9 mouse cellular contexts compared by ENCODE assay signal in the genomic region with DNA sequence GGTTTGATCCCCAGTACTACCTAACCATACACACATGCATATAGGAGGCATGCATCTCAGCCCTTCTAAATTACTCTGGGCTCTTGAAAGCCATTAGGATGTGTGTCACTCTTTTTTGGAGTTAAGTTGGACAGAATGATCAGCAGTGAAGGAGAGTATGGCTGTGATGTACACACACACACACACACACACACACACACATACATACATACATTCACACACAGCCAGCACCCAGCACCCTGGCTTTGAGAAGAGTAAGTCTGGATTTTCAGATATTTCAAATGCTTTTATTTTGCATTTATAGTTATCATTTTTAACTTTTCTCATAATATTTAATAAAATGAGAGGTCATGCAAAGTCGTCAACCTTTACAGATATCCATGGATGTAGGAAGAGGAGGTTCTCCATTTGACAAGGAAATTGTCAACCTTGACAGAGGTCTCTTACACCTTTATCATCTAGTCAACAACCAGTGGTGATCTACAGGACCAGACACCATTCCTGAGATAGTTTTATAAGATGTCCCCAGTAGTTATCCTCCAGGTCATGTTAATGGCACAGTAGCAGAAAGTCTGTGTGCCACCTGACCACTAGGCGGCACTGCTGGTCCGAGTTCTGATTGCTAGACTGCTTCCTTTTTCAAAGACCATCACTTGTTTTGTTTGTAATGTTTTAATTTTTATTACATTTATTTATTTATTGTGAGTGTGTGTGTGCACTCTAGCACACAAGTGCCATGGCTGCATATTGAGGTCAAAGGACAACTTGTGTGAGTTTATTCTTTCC. TPM values are rescaled to one million over a fixed set of nuclear protein-coding genes. Genes with fewer than 3 reads are reported as not detected.
DNase-seq lines count a peak whose midpoint lies in the region; ATAC-seq lines count a peak whose summit lies in the region.
"Had no signal": no experiment of that assay in that cellular context is flagged by ENCODE, and none has a peak within 500 bp of the region (broad histone marks: within the 10 kb centered on the region; RNA-seq: fewer than 3 reads in every experiment).

No protein-coding gene starts in this region.

- no peak overlapping the region for H3K4me3 ChIP-seq in forebrain, embryonic 10.5 days
- H3K4me3 ChIP-seq: limb, embryonic 13.5 days had no signal

- peak; percentile 56 for DNase-seq in MEL-GATA-1-ER (ENCODE audit: extremely low read depth, low read depth)
- DNase-seq in c-Kit-positive CD71-negative TER-119-negative erythroid progenitor cells, embryonic 14.5 days (ENCODE audit: low read depth) = peak; percentile 72
- DNase-seq in forebrain, embryonic 10.5 days (ENCODE audit: extremely low spot score, low spot score) = peak; percentile 51
- peak; percentile 89 for DNase-seq in heart, postnatal 4 days
- DNase-seq in layer of hippocampus, postnatal 25 days (ENCODE audit: extremely low spot score in 1 of 2, low spot score in 1 of 2) = peak; percentile 62 to 93
- peak; percentile 86 for DNase-seq in right cerebral cortex, postnatal 14 days
- DNase-seq in urinary bladder, postnatal 4 days (ENCODE audit: low spot score in 2 of 2) = peak; percentile 31 to 82

- peaks cover 13% of the 10 kb centered on the region for H3K36me3 ChIP-seq in forebrain, embryonic 10.5 days (replicated peaks)

- H3K27me3 ChIP-seq in forebrain, embryonic 10.5 days (ENCODE audit: poor library complexity, severe bottlenecking) = no peaks in the 10 kb centered on the region
- H3K27me3 ChIP-seq: limb, embryonic 13.5 days had no signal

- peaks cover 17% of the 10 kb centered on the region for H3K4me1 ChIP-seq in forebrain, embryonic 10.5 days

- ATAC-seq in megakaryocyte-erythroid progenitor cell, adult 5-6 weeks (replicated peaks; ENCODE audit: low FRiP score, low TSS enrichment, poor library complexity, severe bottlenecking) = peak; percentile 78; the same call in 1 of the 2 replicates

- no peaks in the 10 kb centered on the region for H3K9me3 ChIP-seq in forebrain, embryonic 10.5 days
- H3K9me3 ChIP-seq: limb, embryonic 13.5 days had no signal

- 33% methylated on average over 3 of the region's 3 CpGs for WGBS in forebrain, embryonic 10.5 days

- no peak overlapping the region for H3K27ac ChIP-seq in forebrain, embryonic 10.5 days
- H3K27ac ChIP-seq: limb, embryonic 13.5 days had no signal

RNA-seq across cellular contexts. Expression of a gene that starts 29.3 kb away (rescaled TPM):
- polyA plus RNA-seq in forebrain, embryonic 10.5 days (2016; fragmentation: Nextera tagmentation; extraction: Ambion mirVana) = 9.1 TPM in 2 replicates
- total RNA-seq in heart, postnatal 4 days (2021) = 10 to 100 TPM; 12.1 to 13.1 TPM
- 10 to 100 TPM; 50.5 to 53.0 TPM for total RNA-seq in layer of hippocampus, postnatal 25 days (2021)
- total RNA-seq in megakaryocyte-erythroid progenitor cell, adult 5-6 weeks (2014; fragmentation: Nextera tagmentation) = 22.3 and 32.0 TPM in 2 replicates
- 30.0 and 32.6 TPM in 2 replicates for total RNA-seq in megakaryocyte-erythroid progenitor cell, adult 5-6 weeks (2017)
